Mouse (Mus musculus) embryo, embryonic 11.5 days (tissue): ENCODE results near the gene Shroom1.

Source experiments
- DNase-seq: peaks from one replicate; pipeline ENCODE4 v3.0.0-alpha.2; 2012; ENCODE audit warnings: low read depth, low spot score

The Shroom1 gene

DNA sequence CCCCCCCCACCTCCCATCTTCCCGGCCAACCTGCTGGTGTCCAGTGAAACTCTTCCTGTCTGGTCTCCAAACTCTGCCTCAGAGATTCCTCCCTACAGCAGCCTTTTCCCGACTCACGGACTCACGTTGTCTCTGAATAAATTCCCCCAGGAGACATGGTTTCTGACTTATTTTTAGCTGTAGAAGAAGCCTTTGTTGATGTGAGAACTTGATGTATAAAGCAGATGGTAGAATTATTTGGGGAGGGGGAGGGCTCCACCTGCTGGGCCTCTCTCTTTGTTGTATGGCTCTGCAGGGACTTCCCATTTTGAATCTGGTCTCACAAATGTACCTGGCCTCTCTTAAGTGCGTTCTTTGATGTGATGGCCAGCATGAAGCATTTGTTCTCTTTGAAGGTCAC lies 53.3 kb downstream of the Shroom1 start:
- no peak for DNase-seq

DNA sequence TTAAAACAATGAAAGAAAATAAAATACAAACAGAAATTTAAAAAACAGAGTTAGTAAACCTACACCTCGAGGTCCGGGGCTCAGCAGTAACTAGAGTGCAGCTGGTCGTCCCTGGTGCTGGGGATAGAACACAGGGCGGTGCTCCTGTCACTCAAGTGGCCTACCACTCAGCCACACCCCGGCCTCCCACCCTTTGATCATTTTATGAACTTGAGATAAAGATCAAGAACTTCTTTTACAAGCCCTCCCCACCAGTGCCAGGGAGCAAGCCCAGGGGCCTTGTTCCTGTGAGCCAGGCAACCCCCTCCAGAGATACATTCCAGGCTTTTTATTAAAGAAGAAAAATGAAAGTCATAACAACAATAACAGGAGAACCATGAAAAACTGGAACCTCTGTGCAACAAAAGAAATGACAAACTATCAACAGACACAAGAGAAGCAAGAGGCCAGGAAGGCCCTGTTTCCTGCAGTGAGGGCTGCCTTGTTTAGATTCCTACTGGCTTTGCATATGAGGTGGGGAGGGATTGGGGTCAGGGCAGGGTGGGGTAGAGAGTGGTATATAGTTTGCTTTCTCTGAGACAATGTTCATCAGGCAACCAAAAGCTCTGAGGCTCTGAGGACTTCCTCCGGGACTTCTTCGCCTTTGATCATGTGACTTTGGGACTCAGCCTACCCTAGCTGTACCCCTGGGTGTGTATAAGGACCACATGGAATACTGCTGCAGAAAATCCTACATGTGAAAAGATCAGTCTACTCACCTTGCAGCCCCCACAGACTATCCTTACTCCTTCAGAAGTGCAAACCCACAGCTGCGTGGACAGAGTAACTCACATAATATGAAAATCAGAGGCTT lies 60.0 kb downstream of the Shroom1 start:
- no peak for DNase-seq
